Mouse (Mus musculus) neural tube, embryonic 14.5 days (tissue): Measurements from ENCODE around the gene Shb. TPM values are rescaled to one million over a fixed set of nuclear protein-coding genes. Genes with fewer than 3 reads are reported as not detected.

Source experiments
- ATAC-seq: fragments of 200-750 bp; cut with Nextera tagmentation; 2 replicates; pipeline ENCODE4 v1.8.0; 2017; ENCODE audit warnings: low read depth, mild to moderate bottlenecking, moderate TSS enrichment, moderate library complexity
- H3K27ac ChIP-seq: fragments of 300-500 bp; sonication (generic); 2 replicates; pipeline ENCODE4 v1.5.1; 2014; ENCODE audit warnings: low read depth, mild to moderate bottlenecking, control low read depth, low read length, moderate library complexity, mixed read lengths
- H3K27me3 ChIP-seq: fragments of 300-500 bp; sonication (generic); 2 replicates; pipeline ENCODE4 v1.6.1; 2014; ENCODE audit warnings: low read length; ENCODE audit not compliant: control insufficient read depth, insufficient read depth
- H3K36me3 ChIP-seq: fragments of 300-500 bp; sonication (generic); 2 replicates; pipeline ENCODE4 v1.6.1; 2014; ENCODE audit warnings: low read length, mixed read lengths; ENCODE audit not compliant: control insufficient read depth, insufficient read depth
- H3K4me1 ChIP-seq: fragments of 300-500 bp; sonication (generic); 2 replicates; pipeline ENCODE4 v1.6.1; 2014; ENCODE audit warnings: low read length; ENCODE audit not compliant: control insufficient read depth, insufficient read depth
- H3K4me2 ChIP-seq: fragments of 300-500 bp; sonication (generic); 2 replicates; pipeline ENCODE4 v1.6.1; 2014; ENCODE audit warnings: mild to moderate bottlenecking, low read depth, low read length, control low read depth
- H3K4me3 ChIP-seq: fragments of 300-500 bp; sonication (generic); 2 replicates; pipeline ENCODE4 v1.5.1; 2014; ENCODE audit warnings: low read depth, low read length, control low read depth, mixed read lengths
- H3K9ac ChIP-seq: fragments of 300-500 bp; sonication (generic); replicated peaks from 2 replicates; pipeline ENCODE4 v1.6.1; 2014; ENCODE audit warnings: low read depth, mild to moderate bottlenecking, control low read depth, low read length, mixed read lengths
- H3K9me3 ChIP-seq: fragments of 300-500 bp; sonication (generic); 2 replicates; pipeline ENCODE4 v1.6.1; 2016; ENCODE audit warnings: low read length; ENCODE audit not compliant: control insufficient read depth
- WGBS: fragments of 180-500 bp; shearing (Covaris S2); extraction: QIAGEN DNeasy Blood & Tissue Kit; methylation state at CpG from one replicate; pipeline ENCODE4 v1.1.7; 2014; 5-methylcytosine and 5-hydroxymethylcytosine counted together
- polyA plus RNA-seq: library from polyadenylated mRNA; unstranded; fragments of >200 nt; fragmentation: Nextera tagmentation; extraction: Ambion mirVana; gene quantifications from 2 replicates; pipeline ENCODE4 v1.2.1, GENCODE M21; 2014

The Shb gene
- polyA plus RNA-seq, 1 experiment from 2014 or later: 6.2 TPM

- no peak overlapping the region for H3K4me3 ChIP-seq
- no peaks in the 10 kb centered on the region for H3K9me3 ChIP-seq
- no peak for ATAC-seq
- H3K4me1 ChIP-seq: no peaks in the 10 kb centered on the region
- no peak overlapping the region for H3K4me2 ChIP-seq
- WGBS: 60% methylated on average over 3 of the region's 3 CpGs
- H3K27me3 ChIP-seq: no peaks in the 10 kb centered on the region
- no peaks in the 10 kb centered on the region for H3K36me3 ChIP-seq
- H3K9ac ChIP-seq: no peak overlapping the region
- no peak overlapping the region for H3K27ac ChIP-seq
Observed at GRCm38 (mm10) chr4:45445235-45445634, 87.0 kb downstream of the Shb start.

- Histone ChIP-seq H3K27ac (no peak overlapping the region), H3K9ac (no peak overlapping the region), H3K9me3 (no peaks in the 10 kb centered on the region), H3K27me3 (no peaks in the 10 kb centered on the region), H3K36me3 (no peaks in the 10 kb centered on the region), H3K4me3 (no peak overlapping the region), H3K4me2 (no peak overlapping the region), H3K4me1 (no peaks in the 10 kb centered on the region)
- no peak for ATAC-seq
- 41% methylated on average over 4 of the region's 4 CpGs for WGBS
Observed at GRCm38 (mm10) chr4:45444813-45445212, 87.5 kb downstream of the Shb start.

- H3K4me1 ChIP-seq: peaks cover 5% of the 10 kb centered on the region; the same call in 1 of the 2 replicates
- ATAC-seq: no peak
- H3K4me2 ChIP-seq: no peak overlapping the region
- H3K27me3 ChIP-seq: no peaks in the 10 kb centered on the region
- H3K36me3 ChIP-seq: no peaks in the 10 kb centered on the region
- no peak overlapping the region for H3K27ac ChIP-seq
- WGBS: 88% methylated on average over 7 of the region's 7 CpGs
- H3K9ac ChIP-seq: no peak overlapping the region
- no peak overlapping the region for H3K4me3 ChIP-seq
- no peaks in the 10 kb centered on the region for H3K9me3 ChIP-seq
Observed at GRCm38 (mm10) chr4:45443652-45444051, 88.6 kb downstream of the Shb start.

- 71% methylated on average over 3 of the region's 3 CpGs for WGBS
- H3K27ac ChIP-seq: no peak overlapping the region
Observed at GRCm38 (mm10) chr4:45442237-45442636, 90.0 kb downstream of the Shb start.

GRCm38 (mm10) chr4:45441778-45442177, 90.5 kb downstream of the Shb start:
- H3K36me3 ChIP-seq: no peaks in the 10 kb centered on the region
- H3K9me3 ChIP-seq: no peaks in the 10 kb centered on the region
- no peak overlapping the region for H3K27ac ChIP-seq
- peaks cover 16% of the 10 kb centered on the region for H3K4me1 ChIP-seq
- H3K4me3 ChIP-seq: no peak overlapping the region
- no peaks in the 10 kb centered on the region for H3K27me3 ChIP-seq
- H3K9ac ChIP-seq: no peak overlapping the region
- H3K4me2 ChIP-seq: no peak overlapping the region
- ATAC-seq: no peak
- 69% methylated on average over 1 of the region's 1 CpGs for WGBS

More at GRCm38 (mm10) chr4:45442237-45442636, 90.0 kb downstream of the Shb start:
- Histone ChIP-seq H3K9ac (no peak overlapping the region), H3K4me2 (no peak overlapping the region), H3K4me3 (no peak overlapping the region), H3K9me3 (no peaks in the 10 kb centered on the region), H3K4me1 (peaks cover 11% of the 10 kb centered on the region), H3K36me3 (no peaks in the 10 kb centered on the region), H3K27me3 (no peaks in the 10 kb centered on the region)
- ATAC-seq: no peak

GRCm38 (mm10) chr4:45439281-45439680, 93.0 kb downstream of the Shb start:
- Histone ChIP-seq H3K4me2 (no peak overlapping the region), H3K27ac (no peak overlapping the region), H3K9me3 (no peaks in the 10 kb centered on the region), H3K4me1 (peaks cover 33% of the 10 kb centered on the region), H3K4me3 (no peak overlapping the region), H3K36me3 (no peaks in the 10 kb centered on the region), H3K27me3 (no peaks in the 10 kb centered on the region), H3K9ac (no peak overlapping the region)
- no peak for ATAC-seq
- 31% methylated on average over 5 of the region's 5 CpGs for WGBS

- Histone ChIP-seq H3K27ac (0 out of 2 replicates have a peak overlapping the region, but pooled peaks have one; percentile 28), H3K9ac (no peak overlapping the region), H3K4me1 (peaks cover 33% of the 10 kb centered on the region), H3K4me3 (no peak overlapping the region), H3K4me2 (no peak overlapping the region), H3K27me3 (no peaks in the 10 kb centered on the region), H3K36me3 (no peaks in the 10 kb centered on the region), H3K9me3 (no peaks in the 10 kb centered on the region)
- 56% methylated on average over 3 of the region's 3 CpGs for WGBS
- ATAC-seq: no peak
Observed at GRCm38 (mm10) chr4:45437010-45437409, 95.3 kb downstream of the Shb start.

- peak overlapping the region; percentile 44; the same call in 1 of the 2 replicates for H3K27ac ChIP-seq
- ATAC-seq: 0 out of 2 replicates have a peak, but pooled peaks have one; percentile 18
- no peak overlapping the region for H3K9ac ChIP-seq
- H3K4me2 ChIP-seq: no peak overlapping the region
- no peaks in the 10 kb centered on the region for H3K27me3 ChIP-seq
- H3K36me3 ChIP-seq: no peaks in the 10 kb centered on the region
- no peaks in the 10 kb centered on the region for H3K9me3 ChIP-seq
- no peak overlapping the region for H3K4me3 ChIP-seq
- H3K4me1 ChIP-seq: peaks cover 33% of the 10 kb centered on the region
- WGBS: 72% methylated on average over 7 of the region's 7 CpGs
Observed at GRCm38 (mm10) chr4:45436383-45436913, 95.8 kb downstream of the Shb start.

- no peak for ATAC-seq
- Histone ChIP-seq H3K27ac (peak overlapping the region; percentile 70), H3K9ac (no peak overlapping the region), H3K9me3 (no peaks in the 10 kb centered on the region), H3K4me3 (no peak overlapping the region), H3K36me3 (no peaks in the 10 kb centered on the region), H3K4me1 (peaks cover 33% of the 10 kb centered on the region), H3K27me3 (no peaks in the 10 kb centered on the region), H3K4me2 (no peak overlapping the region)
- WGBS: 22% methylated on average over 2 of the region's 2 CpGs
Observed at GRCm38 (mm10) chr4:45435899-45436298, 96.4 kb downstream of the Shb start.
